Mouse (Mus musculus) left cerebral cortex, adult 2 months (tissue): ENCODE results near the gene 6430548M08Rik. TPM values are rescaled to one million over a fixed set of nuclear protein-coding genes. Genes with fewer than 3 reads are reported as not detected.

Experiments used
- DNase-seq, 2 experiments: peaks; one replicate each; pipeline ENCODE4 v3.0.0; 2021 to 2022; ENCODE audit warnings: low spot score in 2 of 2, mixed read lengths in 1 of 2; ENCODE audit errors: extremely low spot score in 1 of 2
- H3K27ac ChIP-seq: fragments of 200-600 bp; 2 replicates; pipeline ENCODE4 v1.8.1; 2022
- H3K4me3 ChIP-seq: fragments of 200-600 bp; 2 replicates; pipeline ENCODE4 v1.8.1; 2022
- CTCF ChIP-seq: fragments of 200-600 bp; IDR thresholded peaks from 2 replicates; pipeline ENCODE4 v1.8.1; 2022; ENCODE audit warnings: antibody characterized with exemption, mild to moderate bottlenecking, moderate library complexity
- intact Hi-C: fragments of 180-260 bp; cut with DNase I; formaldehyde crosslinking; loops from one replicate; pipeline ENCODE4 v1.15.1; 2025
- total RNA-seq, 2 experiments: library from RNA; stranded (reverse); gene quantifications; 2 replicates each; pipeline ENCODE4 v1.2.3; 2021

6430548M08Rik gene
- total RNA-seq, 2 experiments from 2014 or later: 234 to 249 TPM

- no peak for TF ChIP-seq CTCF
- intact Hi-C loops: loop anchor here (2.0 to 5.0 kb wide), 4 partner anchors 90 to 421 kb away; no protein-coding TSS in a partner anchor
- peak; percentile 58 to 70 for DNase-seq
- Histone ChIP-seq H3K4me3 (no peak within 1 kb of the TSS), H3K27ac (no peak within 1 kb of the TSS)
Measured at GRCm38 (mm10) chr8:120177318-120178123, 63.6 kb downstream of the 6430548M08Rik start, which contains the start of gene Fam92b. TSS of gene Fam92b (minus strand) at chr8:120177466.

GRCm38 (mm10) chr8:120178124-120178514 is 64.2 kb downstream of the 6430548M08Rik start:
- no peak for DNase-seq
- TF ChIP-seq CTCF: no peak
- no peak overlapping the region for H3K27ac ChIP-seq
- no peak overlapping the region for H3K4me3 ChIP-seq
- intact Hi-C loops: loop anchor here (2.0 to 5.0 kb wide), 4 partner anchors 89 to 421 kb away; no protein-coding TSS in a partner anchor

- no peak overlapping the region; the same call in 1 of the 2 replicates for H3K27ac ChIP-seq
- H3K4me3 ChIP-seq: peak overlapping the region; percentile 29
- intact Hi-C loops: loop anchor here (2.0 to 5.0 kb wide), 4 partner anchors 88 to 420 kb away; no protein-coding TSS in a partner anchor
- peak; percentile 87 for TF ChIP-seq CTCF
- peak; percentile 83 to 93 for DNase-seq
Measured at GRCm38 (mm10) chr8:120179027-120179431, 65.1 kb downstream of the 6430548M08Rik start.

- intact Hi-C loops: no loop called here
- Histone ChIP-seq H3K27ac (no peak overlapping the region), H3K4me3 (no peak overlapping the region)
- no peak for DNase-seq
- no peak for TF ChIP-seq CTCF
Measured at GRCm38 (mm10) chr8:120180445-120180970, 66.6 kb downstream of the 6430548M08Rik start.

DNA sequence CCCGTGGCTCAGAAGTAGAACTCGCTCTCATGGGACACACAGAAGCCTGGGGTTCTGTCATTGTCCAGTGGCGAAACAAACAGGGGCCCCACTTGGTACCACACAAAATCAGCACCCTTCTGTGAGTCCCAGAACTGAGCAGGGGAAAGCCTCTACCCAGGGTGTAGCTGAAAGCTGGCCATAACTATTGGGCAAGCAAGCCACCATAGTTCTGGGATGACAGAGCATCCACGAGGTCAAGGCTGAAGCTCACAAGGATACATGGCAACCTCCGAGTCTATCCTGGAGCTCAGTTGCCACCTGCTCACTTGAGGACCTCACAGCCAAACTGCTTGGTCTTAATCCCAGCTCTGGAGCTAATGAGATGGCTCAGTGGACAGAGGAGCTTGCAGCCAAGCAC is 67.3 kb downstream of the 6430548M08Rik start:
- no peak for TF ChIP-seq CTCF
- no peak overlapping the region for H3K27ac ChIP-seq
- intact Hi-C loops: no loop called here
- no peak for DNase-seq
- H3K4me3 ChIP-seq: no peak overlapping the region

- intact Hi-C loops: no loop called here
- H3K4me3 ChIP-seq: no peak overlapping the region
- DNase-seq: no peak
- TF ChIP-seq CTCF: no peak; the same call in 1 of the 2 replicates
- no peak overlapping the region for H3K27ac ChIP-seq
Measured at GRCm38 (mm10) chr8:120181861-120182414, 68.0 kb downstream of the 6430548M08Rik start.

GRCm38 (mm10) chr8:120184366-120184765 is 70.4 kb downstream of the 6430548M08Rik start:
- no peak for DNase-seq
- TF ChIP-seq CTCF: no peak
- Histone ChIP-seq H3K27ac (no peak overlapping the region), H3K4me3 (no peak overlapping the region)
- intact Hi-C loops: no loop called here

DNA sequence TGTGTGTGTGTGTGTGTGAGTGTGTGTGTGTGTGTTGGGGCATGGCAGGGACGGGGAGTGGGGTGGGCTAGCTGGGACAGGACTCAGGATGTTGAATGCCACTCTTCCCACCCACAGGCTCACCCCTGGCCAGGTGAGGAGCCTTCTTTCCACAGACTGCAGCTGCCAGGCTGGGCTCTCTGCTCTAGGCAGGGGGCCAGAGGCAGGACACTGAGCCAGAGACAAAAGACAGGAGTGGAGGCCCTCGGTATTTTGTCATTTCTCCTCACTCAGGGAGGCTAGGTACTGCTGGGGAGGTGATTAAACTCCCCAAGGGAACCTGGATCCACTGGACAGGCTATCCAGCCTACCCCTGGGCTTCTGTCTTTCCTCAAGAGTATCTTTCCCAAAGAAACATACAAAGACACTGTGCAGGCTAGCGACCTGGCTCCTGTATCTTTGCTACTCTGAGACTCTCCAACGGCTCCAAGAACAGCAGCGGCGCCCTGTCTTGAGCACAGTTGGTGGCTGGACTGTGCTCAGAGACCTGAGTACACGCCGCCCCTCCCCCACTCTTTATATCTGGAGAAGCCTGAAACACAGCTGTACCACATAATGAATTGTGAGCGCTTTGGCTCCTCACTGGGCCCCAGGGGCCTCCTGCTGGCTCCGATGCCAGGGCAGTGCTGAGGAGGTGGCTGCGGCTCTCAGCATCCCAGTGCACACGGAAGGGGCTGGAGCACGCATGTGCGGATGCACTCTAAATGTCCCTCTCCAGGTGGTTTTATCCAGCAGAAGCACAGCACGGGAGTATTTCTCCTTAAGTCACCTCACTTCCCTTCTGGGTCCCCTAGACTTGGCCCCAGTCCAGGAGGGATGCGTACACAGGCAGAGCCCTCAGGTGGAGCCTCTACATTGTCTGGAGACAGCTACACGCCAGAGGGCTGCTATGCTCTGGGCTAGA is 71.2 kb downstream of the 6430548M08Rik start:
- DNase-seq: no peak
- TF ChIP-seq CTCF: no peak
- intact Hi-C loops: no loop called here
- Histone ChIP-seq H3K27ac (no peak overlapping the region), H3K4me3 (no peak overlapping the region)

DNA sequence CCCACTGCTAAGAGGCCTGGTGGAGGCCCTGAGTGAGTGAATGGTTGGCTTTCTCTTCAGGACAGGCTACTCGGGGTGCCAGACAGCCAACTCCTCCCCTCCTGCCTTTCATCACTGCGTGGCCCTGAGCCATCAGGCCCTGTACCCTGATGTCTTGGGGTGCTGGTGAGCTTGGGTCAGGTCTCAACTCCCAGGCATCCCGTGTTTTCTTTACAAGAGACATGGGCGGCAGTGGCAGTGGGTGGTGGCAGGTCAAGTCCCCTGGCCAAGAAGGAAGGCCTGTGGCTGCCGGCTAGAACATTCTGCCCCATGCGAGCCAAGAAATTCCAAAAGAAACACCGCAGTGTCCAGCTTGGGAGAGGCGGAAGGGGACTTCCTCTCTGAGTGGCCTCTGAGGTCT is 72.5 kb downstream of the 6430548M08Rik start:
- Histone ChIP-seq H3K4me3 (no peak overlapping the region), H3K27ac (no peak overlapping the region)
- DNase-seq: no peak
- TF ChIP-seq CTCF: no peak
- intact Hi-C loops: no loop called here

DNA sequence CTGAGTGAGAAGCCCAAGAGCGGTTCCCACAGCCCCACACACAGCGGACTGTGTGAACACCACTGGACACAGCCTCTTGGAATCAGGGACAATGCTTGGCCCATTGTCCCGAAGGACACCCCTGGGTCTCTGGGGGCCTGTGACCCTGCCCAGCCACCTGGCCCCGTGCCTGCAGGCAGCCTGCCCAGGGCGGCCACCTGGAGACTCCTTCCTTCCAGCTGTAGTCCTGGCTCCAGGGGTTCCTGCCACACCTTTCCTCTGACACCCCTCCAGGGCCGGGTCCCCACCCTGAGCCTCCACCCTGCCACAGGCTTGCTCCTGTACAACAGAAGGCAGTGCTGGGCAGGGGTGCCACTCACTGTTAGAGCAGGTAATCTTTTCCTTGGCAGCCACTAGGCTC is 74.6 kb downstream of the 6430548M08Rik start:
- no peak overlapping the region for H3K27ac ChIP-seq
- no peak for DNase-seq
- intact Hi-C loops: no loop called here
- TF ChIP-seq CTCF: no peak
- H3K4me3 ChIP-seq: no peak overlapping the region

DNA sequence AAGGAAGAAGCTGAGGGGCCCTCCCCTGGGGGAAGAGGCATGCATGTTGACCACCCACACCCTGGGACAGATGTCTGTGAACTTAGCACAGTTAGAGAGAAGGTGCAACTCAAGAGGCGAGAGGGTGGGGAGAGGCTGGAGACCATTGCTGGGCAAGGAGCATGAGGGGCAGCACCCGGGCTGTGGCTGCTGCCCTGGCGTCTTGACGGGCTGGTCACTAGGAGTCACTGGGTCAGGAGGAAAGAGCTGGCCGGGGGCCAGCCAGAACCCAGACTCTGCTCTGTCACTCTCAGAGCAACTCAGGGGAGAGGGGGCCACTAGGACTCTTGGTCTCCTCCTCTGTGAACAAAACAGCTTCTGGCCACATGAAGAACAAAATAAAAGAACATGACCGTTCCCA is 75.5 kb downstream of the 6430548M08Rik start:
- no peak overlapping the region for H3K4me3 ChIP-seq
- no peak overlapping the region for H3K27ac ChIP-seq
- TF ChIP-seq CTCF: no peak
- DNase-seq: no peak
- intact Hi-C loops: no loop called here
